Mouse (Mus musculus) layer of hippocampus, adult 18-20 months (tissue): Measurements from ENCODE around the gene Mapk8ip1. TPM values are rescaled to one million over a fixed set of nuclear protein-coding genes. Genes with fewer than 3 reads are reported as not detected.
A peak's percentile ranks its signal among the peaks of the same experiment; 100 is the strongest.

Source experiments
- DNase-seq, 2 experiments: peaks; one replicate each; pipeline ENCODE4 v3.0.0; 2022; ENCODE audit warnings: low spot score in 2 of 2
- total RNA-seq, 2 experiments: library from RNA; stranded (reverse); gene quantifications; 2 replicates each; pipeline ENCODE4 v1.2.3; 2021

Gene Mapk8ip1
- total RNA-seq, 2 experiments from 2014 or later = 350 to 365 TPM

- DNase-seq = no peak
Observed at GRCm38 (mm10) chr2:92391703-92392317, 9.3 kb downstream of the Mapk8ip1 start.

GRCm38 (mm10) chr2:92391116-92391515 lies 9.9 kb downstream of the Mapk8ip1 start:
- peak in 1 of 2 experiments; percentile 57 for DNase-seq

- no peak for DNase-seq
Observed at GRCm38 (mm10) chr2:92390206-92390930, 10.7 kb downstream of the Mapk8ip1 start.

- no peak for DNase-seq
Observed at GRCm38 (mm10) chr2:92389645-92390044, 11.4 kb downstream of the Mapk8ip1 start.

GRCm38 (mm10) chr2:92388891-92389641 lies 12.0 kb downstream of the Mapk8ip1 start:
- DNase-seq = peak; percentile 93 to 95

- DNase-seq = peak in 1 of 2 experiments; percentile 67
Observed at GRCm38 (mm10) chr2:92388081-92388517, 13.0 kb downstream of the Mapk8ip1 start.

- DNase-seq = peak; percentile 45 to 74
Observed at GRCm38 (mm10) chr2:92387646-92388045, 13.4 kb downstream of the Mapk8ip1 start.

GRCm38 (mm10) chr2:92386821-92387570 lies 14.1 kb downstream of the Mapk8ip1 start:
- DNase-seq = no peak

GRCm38 (mm10) chr2:92385113-92386051 lies 15.7 kb downstream of the Mapk8ip1 start:
- no peak for DNase-seq

- no peak for DNase-seq
Observed at GRCm38 (mm10) chr2:92384101-92384500, 17.0 kb downstream of the Mapk8ip1 start.

- no peak for DNase-seq
Observed at GRCm38 (mm10) chr2:92382759-92383158, 18.3 kb downstream of the Mapk8ip1 start.

- no peak for DNase-seq
Observed at GRCm38 (mm10) chr2:92381901-92382588, 19.0 kb downstream of the Mapk8ip1 start, which contains the start of gene 1700029I15Rik. Gene 1700029I15Rik, plus strand, starts transcription at chr2:92382538.

GRCm38 (mm10) chr2:92381161-92381560 lies 19.9 kb downstream of the Mapk8ip1 start:
- no peak for DNase-seq

- no peak for DNase-seq
Observed at GRCm38 (mm10) chr2:92380495-92381050, 20.5 kb downstream of the Mapk8ip1 start.

- DNase-seq = no peak
Observed at GRCm38 (mm10) chr2:92379783-92380494, 21.1 kb downstream of the Mapk8ip1 start.

- no peak for DNase-seq
Observed at GRCm38 (mm10) chr2:92377320-92377719, 23.7 kb downstream of the Mapk8ip1 start.

- no peak for DNase-seq
Observed at GRCm38 (mm10) chr2:92376300-92376699, 24.8 kb downstream of the Mapk8ip1 start.

GRCm38 (mm10) chr2:92375788-92376187 lies 25.3 kb downstream of the Mapk8ip1 start:
- no peak for DNase-seq
